Mouse (Mus musculus) stomach, embryonic 16.5 days (tissue): ENCODE measurements around the gene Ankfn1. TPM values are rescaled to one million over a fixed set of nuclear protein-coding genes. Genes with fewer than 3 reads are reported as not detected.

Experiments
- ATAC-seq: fragments of 200-750 bp; cut with Nextera tagmentation; 2 replicates; pipeline ENCODE4 v1.8.0; 2017; ENCODE audit warnings: moderate number of reproducible peaks, moderate TSS enrichment; ENCODE audit not compliant: insufficient read depth, low FRiP score
- H3K27ac ChIP-seq: fragments of 300-500 bp; sonication (generic); 2 replicates; pipeline ENCODE4 v1.5.1; 2014; ENCODE audit warnings: low read length
- H3K27me3 ChIP-seq: fragments of 300-500 bp; sonication (generic); 2 replicates; pipeline ENCODE4 v1.6.1; 2014; ENCODE audit warnings: low read length, control low read depth, mixed read lengths; ENCODE audit not compliant: control insufficient read depth, insufficient read depth
- H3K36me3 ChIP-seq: fragments of 300-500 bp; sonication (generic); 2 replicates; pipeline ENCODE4 v1.6.1; 2014; ENCODE audit warnings: low read length; ENCODE audit not compliant: control insufficient read depth, insufficient read depth
- H3K4me1 ChIP-seq: fragments of 300-500 bp; sonication (generic); 2 replicates; pipeline ENCODE4 v1.6.1; 2014; ENCODE audit warnings: low read length, control low read depth, mixed read lengths; ENCODE audit not compliant: control insufficient read depth, insufficient read depth
- H3K4me2 ChIP-seq: fragments of 300-500 bp; sonication (generic); 2 replicates; pipeline ENCODE4 v1.6.1; 2014; ENCODE audit warnings: low read depth, low read length, mixed read lengths
- H3K4me3 ChIP-seq: fragments of 300-500 bp; sonication (generic); replicated peaks from 2 replicates; pipeline ENCODE4 v1.5.1; 2014; ENCODE audit warnings: mild to moderate bottlenecking, low read length
- H3K9ac ChIP-seq: fragments of 300-500 bp; sonication (generic); 2 replicates; pipeline ENCODE4 v1.6.1; 2014; ENCODE audit warnings: low read length
- H3K9me3 ChIP-seq: fragments of 300-500 bp; sonication (generic); replicated peaks from 2 replicates; pipeline ENCODE4 v1.6.1; 2016; ENCODE audit warnings: low read length, control low read depth; ENCODE audit not compliant: control insufficient read depth
- WGBS: fragments of 180-500 bp; shearing (Covaris S2); extraction: QIAGEN DNeasy Blood & Tissue Kit; methylation state at CpG from one replicate; pipeline ENCODE4 v1.1.7; 2014; 5-methylcytosine and 5-hydroxymethylcytosine counted together
- polyA plus RNA-seq: library from polyadenylated mRNA; unstranded; fragments of >200 nt; fragmentation: Nextera tagmentation; extraction: Ambion mirVana; gene quantifications from 2 replicates; pipeline ENCODE4 v1.2.1, GENCODE M21; 2015

Ankfn1 gene
- polyA plus RNA-seq: 0.14 and 0.27 TPM in 2 replicates

DNA sequence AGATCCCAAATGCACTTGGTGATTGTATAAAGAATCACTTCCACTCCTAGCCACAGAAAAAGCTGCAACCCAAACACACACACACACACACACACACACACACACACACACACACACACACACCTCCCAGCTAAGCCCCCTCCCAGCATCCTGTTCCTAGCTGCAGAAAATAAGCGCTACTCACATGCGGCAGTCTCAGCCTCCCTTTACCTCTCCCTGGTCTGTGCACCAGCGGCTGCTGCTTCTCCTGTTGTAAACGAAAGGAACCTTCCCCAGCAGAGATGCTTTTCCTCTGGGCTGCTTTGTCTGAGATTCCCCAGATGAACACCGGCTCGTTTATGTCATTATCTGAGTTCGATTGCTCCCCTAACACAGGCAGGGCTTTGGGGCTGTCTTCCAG, at the start of gene Ankfn1:
Gene Ankfn1 (minus strand): TSS at position 223 of the 400 bp plus-strand sequence.
- Histone ChIP-seq H3K4me3 (no peak within 1 kb of the TSS), H3K9me3 (no peaks in the 10 kb centered on the region), H3K27ac (no peak within 1 kb of the TSS), H3K4me2 (peak within 1 kb of the TSS; percentile 2; the same call in 1 of the 2 replicates), H3K27me3 (no peaks in the 10 kb centered on the region), H3K9ac (0 out of 2 replicates have a peak within 1 kb of the TSS, but pooled peaks have one; percentile 3), H3K36me3 (no peaks in the 10 kb centered on the region), H3K4me1 (no peaks in the 10 kb centered on the region)
- 21% methylated on average over 7 of the region's 7 CpGs for WGBS
- ATAC-seq: no peak

DNA sequence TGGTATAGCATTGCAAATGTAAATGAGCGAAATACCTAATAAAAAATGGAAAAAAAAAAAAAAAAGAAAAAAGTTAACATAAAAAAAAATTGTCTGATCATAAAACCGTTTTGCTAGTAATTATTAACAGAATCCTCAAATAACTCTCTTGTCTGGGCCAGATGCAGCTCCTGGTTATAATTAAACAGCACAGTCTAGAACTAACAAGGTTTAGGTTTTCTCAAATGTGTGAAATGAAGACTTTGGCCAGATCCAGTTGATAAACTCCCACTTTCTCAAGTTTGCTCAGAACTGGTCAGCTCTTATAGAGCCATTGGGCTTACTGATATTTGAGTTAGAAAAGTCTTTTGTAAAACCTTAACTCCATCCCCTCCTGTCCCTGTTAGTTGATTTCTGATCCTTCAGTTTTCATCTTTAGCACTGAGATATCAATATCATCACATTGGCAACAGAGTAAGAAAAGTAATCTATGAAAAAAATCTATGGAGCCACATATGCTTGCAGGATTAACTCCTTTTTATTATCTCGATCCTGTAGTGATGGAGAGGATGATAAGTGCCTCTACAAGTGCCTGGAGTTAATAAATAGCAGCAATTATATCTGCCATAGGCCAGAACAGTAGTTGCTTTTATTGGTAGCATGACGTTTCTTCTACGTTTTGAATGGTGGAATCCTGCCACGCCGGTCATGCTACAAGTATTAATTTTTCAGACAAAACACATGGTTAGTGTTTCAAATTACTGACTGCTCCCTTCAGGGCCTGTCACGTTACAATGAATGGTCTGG, 46.4 kb upstream of the Ankfn1 start:
- Histone ChIP-seq H3K4me3 (no peak overlapping the region), H3K4me2 (no peak overlapping the region), H3K36me3 (no peaks in the 10 kb centered on the region), H3K27me3 (no peaks in the 10 kb centered on the region), H3K27ac (no peak overlapping the region), H3K4me1 (no peaks in the 10 kb centered on the region), H3K9ac (no peak overlapping the region), H3K9me3 (no peaks in the 10 kb centered on the region)
- 56% methylated on average over 8 of the region's 8 CpGs for WGBS
- ATAC-seq: no peak

DNA sequence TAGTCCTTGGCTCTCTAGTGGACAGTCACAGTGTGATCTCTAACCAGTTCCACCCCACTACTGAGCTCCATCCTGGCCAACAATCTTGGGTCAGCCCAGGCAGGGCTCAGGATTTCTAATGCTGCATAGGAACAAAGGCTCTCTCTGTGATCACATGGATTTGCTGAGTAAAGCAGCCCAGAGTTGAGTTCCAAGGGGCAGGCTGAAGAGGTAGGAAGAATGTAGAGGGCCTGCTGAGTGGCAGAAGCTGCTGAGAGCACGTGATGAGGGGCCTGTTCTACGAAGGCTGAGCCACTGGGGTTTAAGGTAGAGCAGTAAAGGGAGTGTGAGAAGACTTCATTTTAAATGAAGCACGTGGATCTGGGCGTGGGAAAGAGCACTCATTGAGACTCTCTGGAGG, 41.1 kb upstream of the Ankfn1 start:
- 49% methylated on average over 4 of the region's 4 CpGs for WGBS
- Histone ChIP-seq H3K9ac (no peak overlapping the region), H3K4me2 (no peak overlapping the region), H3K9me3 (no peaks in the 10 kb centered on the region), H3K36me3 (no peaks in the 10 kb centered on the region), H3K27me3 (no peaks in the 10 kb centered on the region), H3K27ac (no peak overlapping the region), H3K4me1 (no peaks in the 10 kb centered on the region), H3K4me3 (no peak overlapping the region)
- no peak for ATAC-seq

DNA sequence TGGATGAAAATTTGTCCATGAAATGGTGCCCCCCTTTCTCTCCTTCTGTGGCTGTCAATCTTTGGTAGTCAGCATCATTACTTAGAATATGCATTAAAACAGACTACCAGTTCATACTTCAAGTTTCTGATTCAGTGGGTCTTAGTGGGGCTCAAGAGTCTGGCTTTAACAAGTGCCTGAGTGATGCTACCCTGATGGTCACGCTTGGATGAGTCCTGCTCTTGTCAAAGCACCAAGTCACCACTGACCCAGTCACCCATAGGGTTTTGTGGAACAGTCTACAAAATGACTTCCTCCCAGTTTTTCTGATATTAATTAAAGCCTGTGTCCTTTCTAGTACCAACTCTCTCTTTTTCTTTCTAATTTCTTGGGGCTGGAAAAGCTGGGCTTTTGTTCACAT, 34.0 kb upstream of the Ankfn1 start:
- H3K9me3 ChIP-seq: no peaks in the 10 kb centered on the region
- H3K27ac ChIP-seq: no peak overlapping the region
- WGBS: 85% methylated on average over 1 of the region's 1 CpGs
- no peak overlapping the region for H3K4me2 ChIP-seq
- no peak for ATAC-seq
- no peaks in the 10 kb centered on the region for H3K4me1 ChIP-seq
- no peak overlapping the region for H3K4me3 ChIP-seq
- no peak overlapping the region for H3K9ac ChIP-seq
- H3K27me3 ChIP-seq: no peaks in the 10 kb centered on the region
- no peaks in the 10 kb centered on the region for H3K36me3 ChIP-seq

DNA sequence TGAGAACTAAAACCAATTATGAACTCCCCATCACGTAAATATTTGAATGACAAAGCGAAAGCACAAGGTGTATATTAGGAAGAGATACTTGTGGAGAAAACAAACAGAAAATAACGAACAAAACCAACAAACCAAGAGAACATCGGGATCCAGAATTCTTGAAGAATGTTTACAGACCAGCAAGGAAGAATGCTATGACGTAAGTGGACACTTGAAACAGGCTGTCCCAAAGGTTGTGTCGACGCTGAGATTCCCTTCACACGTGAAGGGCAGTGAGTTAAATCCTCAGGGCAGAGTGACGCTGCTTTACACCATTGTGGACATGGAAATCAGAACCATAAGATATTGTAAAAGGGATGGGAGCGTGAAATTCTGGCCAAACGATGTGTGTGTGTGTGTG, 30.5 kb upstream of the Ankfn1 start:
- ATAC-seq: no peak
- no peaks in the 10 kb centered on the region for H3K27me3 ChIP-seq
- WGBS: 58% methylated on average over 11 of the region's 11 CpGs

GRCm38 (mm10) chr11:89804822-89805221, 27.4 kb upstream of the Ankfn1 start:
- no peak overlapping the region for H3K4me3 ChIP-seq
- no peaks in the 10 kb centered on the region for H3K27me3 ChIP-seq
- ATAC-seq: no peak

More for the DNA sequence above, 30.5 kb upstream of the Ankfn1 start:
- no peak overlapping the region for H3K4me2 ChIP-seq
- no peak overlapping the region for H3K9ac ChIP-seq
- H3K36me3 ChIP-seq: no peaks in the 10 kb centered on the region
- H3K27ac ChIP-seq: no peak overlapping the region
- no peak overlapping the region for H3K4me3 ChIP-seq
- no peaks in the 10 kb centered on the region for H3K9me3 ChIP-seq
- H3K4me1 ChIP-seq: no peaks in the 10 kb centered on the region

GRCm38 (mm10) chr11:89803974-89804373, 26.5 kb upstream of the Ankfn1 start:
- Histone ChIP-seq H3K27ac (no peak overlapping the region), H3K9ac (no peak overlapping the region), H3K9me3 (no peaks in the 10 kb centered on the region), H3K4me1 (no peaks in the 10 kb centered on the region), H3K36me3 (no peaks in the 10 kb centered on the region), H3K27me3 (no peaks in the 10 kb centered on the region), H3K4me2 (no peak overlapping the region), H3K4me3 (no peak overlapping the region)
- 72% methylated on average over 5 of the region's 5 CpGs for WGBS
- no peak for ATAC-seq

More at GRCm38 (mm10) chr11:89804822-89805221, 27.4 kb upstream of the Ankfn1 start:
- no peaks in the 10 kb centered on the region for H3K4me1 ChIP-seq
- H3K9me3 ChIP-seq: no peaks in the 10 kb centered on the region
- no peaks in the 10 kb centered on the region for H3K36me3 ChIP-seq
- H3K4me2 ChIP-seq: no peak overlapping the region
- 26% methylated on average over 5 of the region's 5 CpGs for WGBS
- H3K9ac ChIP-seq: no peak overlapping the region
- H3K27ac ChIP-seq: no peak overlapping the region

GRCm38 (mm10) chr11:89792709-89793108, 15.3 kb upstream of the Ankfn1 start:
- no peaks in the 10 kb centered on the region for H3K4me1 ChIP-seq
- H3K27ac ChIP-seq: peak overlapping the region; percentile 71
- ATAC-seq: peak; percentile 69; the same call in 1 of the 2 replicates
- 75% methylated on average over 3 of the region's 3 CpGs for WGBS
- H3K36me3 ChIP-seq: no peaks in the 10 kb centered on the region
- no peaks in the 10 kb centered on the region for H3K27me3 ChIP-seq
- H3K4me2 ChIP-seq: no peak overlapping the region
- H3K9me3 ChIP-seq: no peaks in the 10 kb centered on the region
- H3K9ac ChIP-seq: no peak overlapping the region
- no peak overlapping the region for H3K4me3 ChIP-seq

DNA sequence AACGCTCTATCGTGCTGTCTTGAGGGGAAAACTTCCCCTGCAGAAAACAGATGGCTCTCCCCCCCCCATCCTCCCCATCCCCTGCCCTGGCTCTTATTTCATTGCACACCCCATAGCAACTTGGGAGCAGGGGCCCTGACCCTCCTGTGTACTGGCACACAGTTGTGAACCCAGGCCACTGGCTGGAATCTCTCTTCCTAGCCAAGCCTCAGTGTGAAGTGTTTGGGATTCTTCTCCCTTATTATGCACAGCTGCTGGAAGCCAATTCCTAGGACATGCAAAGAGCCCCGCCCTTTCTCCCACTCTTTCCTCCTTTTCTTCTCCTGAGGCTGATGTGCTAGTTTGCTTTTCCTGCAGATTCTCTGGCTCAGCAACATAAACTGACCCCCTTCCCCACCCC, 1.4 kb downstream of the Ankfn1 start:
- ATAC-seq: no peak
- Histone ChIP-seq H3K4me3 (no peak overlapping the region), H3K4me2 (no peak overlapping the region), H3K36me3 (no peaks in the 10 kb centered on the region), H3K27me3 (no peaks in the 10 kb centered on the region), H3K27ac (no peak overlapping the region), H3K9me3 (no peaks in the 10 kb centered on the region), H3K4me1 (no peaks in the 10 kb centered on the region), H3K9ac (no peak overlapping the region)
- 76% methylated on average over 3 of the region's 3 CpGs for WGBS
